Mouse (Mus musculus) heart, postnatal 10 days (tissue): Measurements from ENCODE around the gene Asic4. TPM values are rescaled to one million over a fixed set of nuclear protein-coding genes. Genes with fewer than 3 reads are reported as not detected.

Source experiments
- DNase-seq, 2 experiments: peaks; one replicate each; pipeline ENCODE4 v3.0.0; 2021
- intact Hi-C: fragments of 180-260 bp; cut with DNase I; formaldehyde crosslinking; loops from one replicate; pipeline ENCODE4 v1.15.1; 2025
- total RNA-seq, 2 experiments: library from RNA; stranded (reverse); gene quantifications; 2 replicates each; pipeline ENCODE4 v1.2.3; 2021

Asic4 gene
- total RNA-seq, 2 experiments from 2014 or later: not detected

DNA sequence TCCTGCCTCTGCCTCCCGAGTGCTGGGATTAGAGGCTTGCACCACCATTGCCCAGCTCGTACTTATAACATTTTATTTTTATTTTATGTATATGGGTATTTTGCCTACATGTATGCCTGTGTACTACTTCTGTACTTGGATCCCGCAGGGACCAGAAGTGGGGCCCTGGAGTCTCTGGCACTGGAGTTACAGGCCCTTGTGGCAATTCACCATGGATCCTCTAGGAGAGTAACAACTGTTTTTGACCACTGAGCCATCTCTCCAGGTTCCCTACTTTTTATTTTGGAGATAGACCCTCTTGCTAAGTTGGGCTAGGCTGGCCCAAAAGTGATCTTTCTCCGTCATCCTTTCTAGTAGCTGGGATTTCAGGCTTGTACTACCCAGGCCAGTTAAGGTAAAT, 68.2 kb downstream of the Asic4 start:
- no peak for DNase-seq
- intact Hi-C loops: no loop called here

DNA sequence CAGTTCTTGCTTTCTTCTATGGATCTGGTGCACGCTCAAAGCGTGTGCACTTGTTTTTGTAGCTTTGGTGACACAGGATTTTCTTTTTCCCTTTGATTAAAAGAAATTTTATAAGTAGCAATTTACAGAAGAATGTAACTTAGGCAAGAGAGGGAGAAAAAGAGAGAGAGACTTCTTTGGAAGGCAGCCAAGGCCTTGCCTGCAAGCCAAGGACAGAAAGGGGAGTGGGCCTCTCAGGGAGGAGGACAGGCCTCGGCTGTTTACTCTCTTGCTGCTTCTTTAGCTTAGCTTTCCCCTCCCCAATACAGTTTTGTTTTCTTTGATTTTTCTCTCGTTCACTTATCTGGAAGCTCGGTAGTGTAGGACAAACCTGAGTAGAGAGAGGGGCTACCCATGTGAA, 69.3 kb downstream of the Asic4 start:
- no peak for DNase-seq
- intact Hi-C loops: no loop called here

DNA sequence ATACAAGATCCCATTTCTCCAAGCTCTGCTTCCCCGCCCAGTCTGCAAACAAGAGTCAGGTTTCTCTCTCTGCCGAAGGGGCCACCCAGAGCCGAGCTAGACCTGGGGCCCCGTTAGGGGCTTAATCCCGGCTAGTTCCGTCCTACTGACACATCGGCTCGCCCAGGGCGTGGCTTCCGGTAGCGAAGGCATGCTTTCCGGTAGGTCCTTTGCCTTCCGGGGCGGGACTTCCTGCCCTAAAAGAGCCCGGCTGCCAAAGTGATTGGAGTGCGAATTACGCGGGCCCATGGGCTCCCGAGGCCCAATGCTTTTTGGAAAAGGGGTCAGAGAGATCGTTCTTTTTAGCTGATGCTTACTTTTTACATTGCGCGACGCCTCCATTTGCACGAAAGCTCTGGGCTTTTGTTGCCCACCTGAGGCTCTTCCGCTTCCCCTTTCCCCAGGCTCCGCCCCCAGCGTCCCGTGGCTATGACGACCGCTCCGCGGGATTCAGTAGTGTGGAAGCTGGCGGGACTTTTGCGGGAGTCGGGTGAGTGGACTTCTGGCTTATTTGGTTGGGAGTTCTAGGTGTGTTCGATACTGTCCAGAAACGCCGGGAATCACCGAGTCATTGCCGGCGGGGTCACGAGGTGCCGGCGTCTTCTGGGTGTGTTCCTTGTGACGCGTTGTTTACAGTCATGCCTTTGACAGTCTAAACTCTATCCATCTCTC, 71.2 kb downstream of the Asic4 start, which contains the start of gene Stk11ip:
Gene Stk11ip, plus strand, starts transcription at position 209 of the 711 bp plus-strand sequence.
- peak; percentile 95 to 97 for DNase-seq
- intact Hi-C loops: loop anchor here (2.0 kb wide), 1 partner anchor 17 kb away; no protein-coding TSS in a partner anchor

Other genes with a start within 250 kb of the Asic4 start
- gene Glb1l, start 239.6 kb upstream of the Asic4 start, total RNA-seq: 10 to 100 TPM in 1 of 2 experiments, 1 to 10 TPM in 1; 9.9 to 10.5 TPM
- 10 to 100 TPM; 60.1 to 61.4 TPM for gene Stk16, start 239.6 kb upstream of the Asic4 start, total RNA-seq
- 100 to 1,000 TPM; 543 to 577 TPM for gene Tuba4a, start 230.6 kb upstream of the Asic4 start, total RNA-seq
- not detected for gene A630095N17Rik, start 218.3 kb upstream of the Asic4 start, total RNA-seq
- 10 to 100 TPM; 58.3 to 61.4 TPM for gene Dnajb2, start 214.0 kb upstream of the Asic4 start, total RNA-seq
- under 1 TPM; 0.34 to 0.42 TPM for gene Ptprn, start 185.9 kb upstream of the Asic4 start, total RNA-seq
- not detected for gene Resp18, start 172.0 kb upstream of the Asic4 start, total RNA-seq
- gene Dnpep, start 132.4 kb upstream of the Asic4 start, total RNA-seq: 10 to 100 TPM; 92.2 to 92.7 TPM
- gene Des, start 90.1 kb upstream of the Asic4 start, total RNA-seq: 100 to 1,000 TPM; 909 to 916 TPM
- gene Speg, start 75.1 kb upstream of the Asic4 start, total RNA-seq: 100 to 1,000 TPM; 104 to 112 TPM
- gene Gmppa, start 14.5 kb upstream of the Asic4 start, total RNA-seq: 10 to 100 TPM; 39.7 to 40.1 TPM
- gene Chpf, start 28.9 kb downstream of the Asic4 start, total RNA-seq: 10 to 100 TPM; 38.6 to 39.5 TPM
- gene Tmem198, start 29.1 kb downstream of the Asic4 start, total RNA-seq: under 1 TPM; 0.38 to 0.52 TPM
- 100 to 1,000 TPM; 171 to 173 TPM for gene Obsl1, start 56.0 kb downstream of the Asic4 start, total RNA-seq
- gene Inha, start 56.6 kb downstream of the Asic4 start, total RNA-seq: 1 to 10 TPM; 5.1 to 8.5 TPM
- gene Stk11ip, start 71.1 kb downstream of the Asic4 start, total RNA-seq: 10 to 100 TPM; 12.7 to 13.9 TPM
- 100 to 1,000 TPM; 128 to 149 TPM for gene Slc4a3, start 95.8 kb downstream of the Asic4 start, total RNA-seq